Mouse (Mus musculus) ES-Bruce4 (cell line): ENCODE measurements around the gene Dkk1.

ENCODE experiments used
- CTCF ChIP-seq: IDR thresholded peaks from one replicate; pipeline ENCODE4 v1.8.1; 2011; ENCODE audit warnings: low read depth, low read length
- EP300 ChIP-seq: IDR thresholded peaks from 2 replicates; pipeline ENCODE4 v1.6.1; 2011; ENCODE audit warnings: low read depth, low read length; ENCODE audit not compliant: insufficient read depth
- POLR2A ChIP-seq: IDR thresholded peaks from one replicate; pipeline ENCODE4 v1.8.1; 2011; ENCODE audit warnings: low read length; ENCODE audit not compliant: insufficient read depth

DNA sequence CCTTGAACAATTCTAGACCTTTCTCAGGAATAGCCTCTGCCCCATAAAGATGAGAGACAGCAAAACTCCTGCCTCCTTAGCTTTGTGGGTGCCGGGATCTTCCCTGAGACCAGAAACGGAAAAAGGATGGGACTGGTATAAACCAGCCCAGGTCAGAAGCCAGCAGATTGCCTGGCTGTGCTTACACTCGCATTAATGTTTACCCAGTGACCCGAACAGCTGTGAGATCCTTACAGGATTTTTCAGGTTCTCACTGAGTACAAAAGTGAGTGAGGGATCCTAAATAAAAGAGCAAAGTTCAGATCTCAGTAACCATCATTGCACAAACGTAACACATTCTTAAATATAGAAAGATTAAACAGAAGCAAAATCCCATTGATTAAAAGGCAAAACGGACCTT is 32.7 kb downstream of the Dkk1 start:
- TF ChIP-seq CTCF: no peak
- no peak for TF ChIP-seq POLR2A
- TF ChIP-seq EP300: no peak
